Mouse (Mus musculus) lung, postnatal 0 days (tissue): ENCODE results near the gene Fcrl1.

Source experiments
- CTCF ChIP-seq: IDR thresholded peaks from 2 replicates; pipeline ENCODE4 v1.5.1; 2016; ENCODE audit warnings: antibody characterized with exemption, mild to moderate bottlenecking
- EP300 ChIP-seq: IDR thresholded peaks from 2 replicates; pipeline ENCODE4 v1.6.1; 2016; ENCODE audit warnings: antibody characterized with exemption, mild to moderate bottlenecking, control low read depth

GRCm38 (mm10) chr3:87337899-87338298 lies 38.3 kb upstream of the Fcrl1 start:
- TF ChIP-seq CTCF, result no peak
- TF ChIP-seq EP300, result no peak
